ENCODE assay signal across 27 mouse cellular contexts in the genomic region with DNA sequence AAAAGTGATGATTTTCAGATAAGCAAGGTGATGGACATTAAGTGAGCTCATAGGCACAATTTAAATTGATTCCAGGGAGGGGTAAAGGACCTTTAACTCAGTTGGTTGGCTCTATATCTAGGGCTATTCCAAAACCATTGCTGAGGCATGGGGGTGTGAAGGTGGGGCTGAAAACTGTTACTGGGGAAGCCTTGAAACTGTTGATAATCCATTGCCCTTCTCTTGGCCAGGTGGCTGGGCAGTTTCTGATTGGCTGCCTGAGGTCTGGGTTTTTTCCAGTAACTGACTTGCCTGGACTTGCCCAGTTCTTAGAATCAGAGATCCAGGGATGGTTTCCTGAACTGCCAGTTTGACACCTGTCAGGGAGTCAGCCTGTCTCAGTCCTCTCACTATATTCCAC.
"Had no signal": no experiment of that assay in that cellular context is flagged by ENCODE, and none has a peak within 500 bp of the region (broad histone marks: within the 10 kb centered on the region; RNA-seq: fewer than 3 reads in every experiment).

No protein-coding gene starts in this region.

- H3K4me1 ChIP-seq: embryonic facial prominence, embryonic 10.5 days; embryonic facial prominence, embryonic 12.5 days; embryonic facial prominence, embryonic 13.5 days; embryonic facial prominence, embryonic 15.5 days; forebrain, embryonic 10.5 days; forebrain, embryonic 12.5 days; forebrain, embryonic 13.5 days; forebrain, embryonic 15.5 days; heart, embryonic 10.5 days had no signal

- H3K4me2 ChIP-seq: embryonic facial prominence, embryonic 12.5 days; embryonic facial prominence, embryonic 13.5 days; embryonic facial prominence, embryonic 15.5 days; forebrain, embryonic 12.5 days; forebrain, embryonic 13.5 days; forebrain, embryonic 15.5 days had no signal

- ATAC-seq: forebrain, embryonic 13.5 days; forebrain, embryonic 14.5 days; forebrain, embryonic 15.5 days; forebrain, embryonic 16.5 days; forebrain, postnatal 0 days had no signal

- DNase-seq: cerebellum, adult 9-11 months; cerebellum, postnatal 10 days; cerebellum, postnatal 14 days; cerebellum, postnatal 25 days; cerebellum, postnatal 36 days; embryo, embryonic 11 days; forebrain, postnatal 0 days; gastrocnemius, adult 2 months; gastrocnemius, postnatal 10 days; gastrocnemius, postnatal 14 days; gastrocnemius, postnatal 25 days; gastrocnemius, postnatal 36 days; heart, adult 11 months; heart, adult 18-20 months; heart, adult 2 months had no signal

- H3K9ac ChIP-seq: embryonic facial prominence, embryonic 12.5 days; embryonic facial prominence, embryonic 13.5 days; embryonic facial prominence, embryonic 15.5 days; forebrain, embryonic 12.5 days; forebrain, embryonic 13.5 days; forebrain, embryonic 15.5 days; forebrain, postnatal 0 days had no signal

- H3K36me3 ChIP-seq: embryonic facial prominence, embryonic 10.5 days; embryonic facial prominence, embryonic 12.5 days; embryonic facial prominence, embryonic 13.5 days; embryonic facial prominence, embryonic 15.5 days; forebrain, embryonic 10.5 days; forebrain, embryonic 12.5 days; forebrain, embryonic 15.5 days; heart, embryonic 10.5 days had no signal

- H3K27ac ChIP-seq: embryonic facial prominence, embryonic 10.5 days; embryonic facial prominence, embryonic 12.5 days; embryonic facial prominence, embryonic 13.5 days; embryonic facial prominence, embryonic 15.5 days; forebrain, embryonic 10.5 days; forebrain, embryonic 12.5 days; forebrain, embryonic 13.5 days; forebrain, embryonic 15.5 days; gastrocnemius, adult 2 months; heart, adult 2 months; heart, embryonic 10.5 days had no signal

- H3K27me3 ChIP-seq: embryonic facial prominence, embryonic 12.5 days; embryonic facial prominence, embryonic 13.5 days; embryonic facial prominence, embryonic 15.5 days; forebrain, embryonic 12.5 days; forebrain, embryonic 13.5 days; forebrain, embryonic 15.5 days had no signal

- H3K4me3 ChIP-seq: embryonic facial prominence, embryonic 10.5 days; embryonic facial prominence, embryonic 12.5 days; embryonic facial prominence, embryonic 13.5 days; embryonic facial prominence, embryonic 15.5 days; erythroblast, embryonic 14.5 days; forebrain, embryonic 10.5 days; forebrain, embryonic 12.5 days; forebrain, embryonic 13.5 days; forebrain, embryonic 15.5 days; gastrocnemius, adult 2 months; heart, adult 2 months; heart, embryonic 10.5 days had no signal

- H3K9me3 ChIP-seq: embryonic facial prominence, embryonic 12.5 days; embryonic facial prominence, embryonic 13.5 days; embryonic facial prominence, embryonic 15.5 days; forebrain, embryonic 10.5 days; forebrain, embryonic 12.5 days; forebrain, embryonic 13.5 days; forebrain, embryonic 15.5 days; heart, embryonic 10.5 days had no signal
